Mouse (Mus musculus) right cerebral cortex, postnatal 36 days (tissue): Measurements from ENCODE around the gene Hs2st1.
"Not testable (repeated sequence)": the region's sequence is repeated elsewhere in the genome, so short reads cannot be mapped to it uniquely, and the experiment has no call there.

Experiments
- DNase-seq, 2 experiments: peaks; one replicate each; pipeline ENCODE4 v3.0.0; 2022; ENCODE audit warnings: low spot score in 2 of 2, mixed read lengths in 1 of 2

Hs2st1 gene

DNA sequence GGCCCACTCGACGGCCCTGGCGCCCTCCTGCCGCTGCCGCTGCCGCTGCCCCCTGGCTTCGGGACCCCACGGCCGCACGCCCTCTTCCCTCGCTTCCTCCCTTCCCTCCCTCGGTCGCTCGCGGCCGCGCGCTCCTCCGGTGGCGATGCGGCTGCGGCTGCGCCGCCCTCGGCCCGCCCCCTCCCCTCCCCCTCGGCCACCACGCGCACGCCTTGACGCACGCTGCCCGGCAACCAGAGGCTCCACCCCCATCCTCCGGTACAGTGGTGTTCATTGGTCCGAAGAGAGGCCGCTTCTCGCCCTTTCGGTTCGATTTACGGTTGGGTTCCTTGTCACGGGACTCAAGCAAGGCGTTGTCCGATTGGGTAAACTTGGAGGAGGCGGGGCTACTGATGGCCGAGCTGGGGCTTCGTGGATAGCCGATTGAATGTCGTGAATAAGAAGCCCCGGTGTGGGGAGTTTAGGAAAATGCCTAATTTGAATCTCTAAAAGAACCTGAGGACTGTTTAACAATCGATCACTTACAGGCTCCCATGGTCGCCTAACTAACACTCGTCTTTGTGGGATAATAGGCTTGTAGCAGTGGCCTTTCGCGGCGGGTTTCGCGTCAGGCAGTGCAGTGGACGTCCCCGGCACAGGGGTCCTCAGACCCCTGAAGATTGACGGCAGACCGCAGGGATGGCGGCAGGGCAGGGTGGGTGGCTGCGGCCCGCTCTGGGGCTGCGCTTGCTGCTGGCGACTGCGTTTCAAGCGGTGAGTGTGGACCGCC lies at the start of gene Hs2st1, which contains the start of gene Selenof:
Hs2st1 (minus strand) TSS at position 135 of the 769 bp plus-strand sequence.
Selenof (plus strand) TSS at position 258 of the 769 bp plus-strand sequence.
- peak; percentile 98 to 99 for DNase-seq

DNA sequence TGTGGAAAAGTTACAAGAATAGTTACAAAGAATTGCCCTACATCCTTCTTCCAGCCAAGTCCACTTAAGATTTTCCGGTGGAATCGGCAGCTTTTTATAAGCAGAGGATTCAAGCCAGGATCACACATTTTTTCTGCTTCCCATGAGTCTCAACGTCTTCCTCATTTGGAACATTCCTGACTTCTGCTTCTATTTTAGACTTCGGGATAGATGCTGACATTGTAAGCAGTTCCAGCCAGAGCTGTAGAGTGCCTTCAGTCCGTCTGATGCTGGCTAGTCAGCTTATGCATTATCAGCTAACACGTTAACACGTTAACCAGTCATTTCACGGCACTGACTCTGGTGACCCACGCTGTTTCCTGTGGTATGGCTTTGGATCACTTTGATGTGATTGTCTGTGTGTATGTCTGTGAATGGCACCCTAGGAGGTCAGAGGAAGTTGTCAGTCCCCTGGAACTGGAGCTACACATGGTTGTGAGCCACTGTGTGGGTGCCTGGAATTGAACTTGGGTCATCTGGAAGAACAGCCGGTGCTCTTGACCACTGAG lies 47.7 kb upstream of the Hs2st1 start:
- DNase-seq, result no peak

DNA sequence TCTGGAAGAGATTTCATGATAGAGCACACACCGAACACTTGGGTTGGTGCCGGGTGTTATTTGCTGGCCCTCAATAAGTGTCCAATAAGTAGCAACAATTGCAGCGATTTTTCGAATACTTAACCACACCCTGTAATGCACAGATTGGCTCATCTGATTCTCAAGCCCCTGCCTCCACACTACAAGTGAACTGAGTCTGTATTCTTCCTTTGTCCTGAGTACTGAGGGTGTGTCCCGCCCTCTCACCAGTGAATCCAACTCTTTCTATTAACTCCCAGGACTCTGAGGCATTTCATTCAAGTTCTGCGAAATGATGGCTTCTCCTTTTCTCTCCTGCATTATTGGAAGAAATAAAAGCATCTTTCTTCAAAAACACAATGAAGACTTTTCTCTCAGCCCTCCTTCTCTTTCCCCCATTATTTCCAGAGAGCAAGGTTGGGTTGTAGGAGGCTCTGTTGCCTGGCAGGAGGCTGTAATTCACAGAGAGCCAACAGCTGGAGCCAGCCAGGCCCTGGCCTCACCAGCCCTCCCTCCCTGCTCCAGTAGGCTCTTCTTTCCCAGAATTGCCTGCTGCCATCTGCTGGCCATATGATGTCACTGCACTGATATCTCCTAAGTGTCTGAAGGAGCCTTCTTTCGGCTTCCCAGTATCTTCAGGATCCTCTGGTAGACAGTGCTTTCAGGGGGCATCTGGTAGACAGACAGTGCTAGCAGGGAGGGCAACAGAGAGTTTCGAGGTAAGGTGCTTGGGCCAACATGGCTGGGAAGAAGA lies 46.9 kb upstream of the Hs2st1 start:
- peak; percentile 60 to 75 for DNase-seq

DNA sequence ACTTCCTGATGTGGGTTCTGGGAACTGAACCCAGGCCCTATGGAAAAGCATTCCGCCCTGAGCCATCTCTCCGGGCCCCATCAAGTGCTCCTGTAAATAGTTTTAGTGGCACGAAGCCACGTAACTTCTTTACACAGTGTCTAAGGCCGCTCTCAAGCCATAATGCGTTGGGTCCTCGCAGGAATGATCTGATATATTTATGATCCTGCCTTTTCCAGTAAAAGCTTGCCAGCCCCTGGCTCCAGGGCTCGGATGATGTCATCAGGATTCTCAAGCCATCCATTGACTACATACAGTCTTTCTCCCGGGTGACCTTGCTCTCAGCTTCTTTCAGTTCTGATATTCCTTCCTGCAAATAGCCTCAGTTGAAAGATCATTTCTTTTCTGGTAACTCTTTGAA lies 45.5 kb upstream of the Hs2st1 start:
- DNase-seq, result no peak

DNA sequence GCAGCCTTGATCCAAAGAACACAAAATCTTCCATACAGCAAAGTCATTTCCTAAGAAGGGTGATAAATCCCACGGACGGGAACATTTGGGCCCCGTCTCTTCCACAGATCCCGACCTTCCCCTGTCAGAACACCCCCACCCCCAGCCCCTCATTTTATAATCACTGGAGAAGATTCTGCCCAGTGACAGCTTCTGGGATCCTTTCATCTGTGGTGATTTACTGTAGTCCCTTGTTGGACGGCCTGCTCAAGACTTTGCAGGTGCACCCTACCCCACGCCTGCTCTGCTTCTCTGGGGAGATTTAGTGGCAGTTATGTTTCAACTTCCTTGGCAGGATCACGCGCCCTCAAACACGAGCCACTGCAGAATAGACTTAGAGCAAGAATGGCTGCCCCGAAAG lies 44.7 kb upstream of the Hs2st1 start:
- DNase-seq, result no peak

- no peak for DNase-seq
These were observed 44.3 kb upstream of the Hs2st1 start for GRCm38 (mm10) chr3:144614277-144614676.

DNA sequence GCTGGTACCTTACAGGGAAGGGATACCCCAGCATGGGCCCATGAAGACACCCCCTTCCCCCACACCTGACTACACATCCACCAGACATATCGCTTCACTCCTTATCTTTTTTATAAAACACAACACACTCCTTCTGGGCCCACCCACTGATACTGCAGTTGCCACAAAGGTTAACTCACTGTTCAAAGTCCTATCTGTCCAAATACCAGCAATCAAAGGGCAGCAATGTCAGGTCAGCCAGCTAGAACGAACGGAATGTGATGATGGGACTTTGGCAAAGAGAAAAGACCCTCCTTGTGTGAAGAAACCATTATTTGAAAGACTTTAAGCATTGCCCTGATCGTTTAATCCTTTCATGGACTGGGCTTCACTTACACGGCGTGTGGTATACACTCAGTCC lies 42.4 kb upstream of the Hs2st1 start:
- DNase-seq, result no peak

GRCm38 (mm10) chr3:144611626-144612271 lies 41.8 kb upstream of the Hs2st1 start:
- DNase-seq, result no peak

- DNase-seq, result no peak
These were observed 40.8 kb upstream of the Hs2st1 start for GRCm38 (mm10) chr3:144610759-144611158.

DNA sequence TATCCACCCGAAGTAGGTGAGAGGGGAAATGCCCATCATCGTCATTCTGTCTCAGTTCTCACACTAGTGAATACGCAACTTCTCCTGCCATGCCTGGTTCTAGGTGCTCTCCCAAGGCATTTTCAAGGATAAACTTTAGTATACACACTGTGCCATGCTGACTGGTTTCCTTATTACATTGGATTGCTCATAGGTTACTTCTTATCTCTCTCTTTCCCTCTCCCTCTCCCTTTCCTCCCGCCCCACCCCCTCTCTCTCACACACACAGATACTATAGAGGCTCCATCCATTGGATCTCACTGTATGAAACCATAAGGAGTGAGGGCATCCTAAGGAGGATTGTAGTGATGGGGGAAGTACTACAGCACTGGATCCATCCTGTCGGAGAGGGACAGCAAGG lies 38.1 kb upstream of the Hs2st1 start:
- DNase-seq, result no peak

DNA sequence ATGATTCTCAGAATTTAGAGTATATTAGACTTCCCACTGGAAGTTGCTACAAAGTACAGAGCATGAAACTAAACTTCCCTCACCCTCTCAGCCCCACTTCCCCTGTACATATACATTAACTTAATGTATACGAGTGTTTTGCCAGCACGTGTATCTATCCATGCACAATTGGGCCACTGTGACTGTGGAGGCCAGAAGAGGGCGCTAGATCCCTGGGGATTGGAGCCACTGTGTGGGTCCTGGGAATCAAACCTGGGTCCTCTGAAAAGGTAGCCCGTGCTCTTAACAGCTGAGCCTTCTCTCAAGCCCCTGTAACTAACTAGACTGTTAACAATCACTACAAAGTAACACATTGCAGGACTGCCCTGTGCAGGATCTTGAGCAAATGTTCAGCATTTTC lies 36.5 kb upstream of the Hs2st1 start:
- DNase-seq, result no peak

DNA sequence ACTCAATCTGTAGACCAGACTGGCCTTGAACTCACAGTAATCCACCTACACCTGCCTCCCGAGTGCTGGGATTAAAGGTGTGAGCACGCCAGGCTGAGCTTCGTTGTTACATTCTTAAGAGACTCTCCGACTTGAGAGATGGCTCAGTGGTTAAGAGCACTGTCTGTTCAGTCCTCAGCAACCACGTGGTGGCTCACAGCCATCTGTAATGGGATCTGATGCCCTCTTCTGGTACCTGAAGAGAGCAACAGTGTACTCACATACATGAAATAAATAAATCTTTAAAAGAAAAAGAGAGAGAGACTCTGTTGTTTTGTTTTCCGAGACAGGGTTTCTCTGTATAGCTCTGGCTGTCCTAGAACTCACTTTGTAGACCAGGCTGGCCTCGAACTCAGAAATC lies 35.8 kb upstream of the Hs2st1 start:
- not testable (repeated sequence) for DNase-seq

- DNase-seq, result no peak
These were observed 34.2 kb upstream of the Hs2st1 start for GRCm38 (mm10) chr3:144604205-144604604.

- no peak for DNase-seq
These were observed 33.6 kb upstream of the Hs2st1 start for GRCm38 (mm10) chr3:144603558-144603957.

DNA sequence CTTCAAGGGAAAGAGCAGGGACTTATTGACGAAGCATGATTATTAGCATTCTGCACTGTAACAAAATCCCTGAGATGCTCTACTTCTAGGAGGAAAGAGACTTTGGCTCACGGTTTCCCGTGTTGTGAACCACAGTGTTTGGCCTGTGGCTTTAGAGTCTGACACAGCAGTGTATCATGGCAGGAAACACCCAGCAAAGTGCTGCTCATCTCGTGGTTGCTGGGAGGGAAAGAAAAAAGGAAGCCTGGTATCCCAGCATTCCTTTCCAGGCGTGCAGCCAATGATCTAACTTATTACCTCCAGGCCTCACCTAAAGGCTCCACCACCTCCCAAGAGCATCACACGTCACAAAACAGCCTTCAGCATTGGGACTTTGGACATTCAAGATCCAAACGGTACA lies 32.8 kb upstream of the Hs2st1 start:
- no peak for DNase-seq

DNA sequence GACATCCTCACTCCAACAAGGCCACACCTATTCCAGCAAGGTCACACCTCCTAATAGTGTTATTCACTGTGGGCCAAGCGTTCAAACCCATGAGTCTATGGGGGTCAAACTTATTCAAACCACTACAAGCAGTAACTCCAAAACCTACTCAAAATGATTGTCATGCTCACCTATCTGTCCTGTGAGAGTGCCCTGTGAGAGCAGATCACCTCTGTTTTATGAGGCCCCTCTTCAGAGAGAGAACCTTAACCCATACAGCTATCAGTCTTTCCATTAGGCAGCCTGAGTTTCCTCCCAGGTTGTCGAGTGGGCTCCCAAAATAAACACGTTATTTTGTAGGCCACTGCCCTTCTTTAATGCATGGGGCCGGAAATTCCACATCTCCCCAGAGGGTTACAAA lies 32.4 kb upstream of the Hs2st1 start:
- no peak for DNase-seq

GRCm38 (mm10) chr3:144597790-144598467 lies 27.9 kb upstream of the Hs2st1 start:
- no peak for DNase-seq

GRCm38 (mm10) chr3:144597121-144597520 lies 27.1 kb upstream of the Hs2st1 start:
- no peak for DNase-seq

DNA sequence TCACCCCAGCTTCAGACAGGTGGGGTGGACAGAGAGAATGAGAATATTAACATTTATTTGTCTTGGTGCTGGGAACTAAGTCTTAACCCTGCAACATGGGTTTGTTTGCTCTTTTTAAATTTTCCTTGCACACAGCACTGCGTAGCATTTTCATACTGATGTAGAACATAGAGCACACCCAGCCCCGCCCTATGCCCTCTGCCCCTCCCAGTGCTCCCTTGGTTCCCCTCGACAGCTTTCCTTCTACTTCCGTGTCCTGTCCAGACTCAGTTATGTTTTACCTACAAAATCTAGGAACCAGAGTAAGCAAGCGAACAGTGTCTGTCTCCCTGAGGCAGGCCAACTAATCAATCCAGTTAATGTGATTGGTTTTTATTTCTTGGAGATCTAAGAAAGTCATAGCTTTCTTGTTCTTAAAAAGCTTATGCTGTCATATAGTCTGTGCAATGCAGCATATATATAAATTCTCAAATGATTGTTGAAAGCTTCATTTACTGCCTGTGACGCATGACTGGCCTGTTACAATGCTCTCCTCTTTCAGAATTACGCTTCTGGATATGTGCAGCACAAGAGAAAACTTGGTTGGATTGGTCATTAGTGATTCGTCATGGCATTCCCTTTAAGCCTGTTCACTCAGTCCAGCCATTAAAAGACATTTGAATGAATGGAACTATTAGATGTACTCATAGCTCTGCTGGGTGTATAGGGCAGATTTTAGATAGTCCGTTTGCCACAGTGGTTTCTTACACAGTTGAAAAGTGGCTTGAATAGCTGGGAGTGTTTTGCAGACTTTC lies 23.2 kb upstream of the Hs2st1 start:
- no peak for DNase-seq

GRCm38 (mm10) chr3:144589189-144589890 lies 19.4 kb upstream of the Hs2st1 start:
- no peak for DNase-seq
